Mouse (Mus musculus) CH12.LX (cell line): Measurements from ENCODE around the gene Mgp. TPM values are rescaled to one million over a fixed set of nuclear protein-coding genes. Genes with fewer than 3 reads are reported as not detected.

Experiments used
- DNase-seq: peaks from one replicate; pipeline ENCODE4 v3.0.0-alpha.2; 2013; ENCODE audit errors: extremely low read depth
- H3K27ac ChIP-seq: 2 replicates; pipeline ENCODE4 v1.5.1; 2012; ENCODE audit warnings: low read depth, mild to moderate bottlenecking, control low read depth, moderate library complexity; ENCODE audit not compliant: insufficient read depth
- H3K27me3 ChIP-seq: replicated peaks from 2 replicates; pipeline ENCODE3; 2012; ENCODE audit warnings: inconsistent platforms
- H3K36me3 ChIP-seq, 2 experiments: replicated peaks in 1 of 2; 2 replicates each; pipeline versions ENCODE3 to v1.6.1; 2012; ENCODE audit warnings: inconsistent platforms in 1 of 2, low read length in 1 of 2, mild to moderate bottlenecking in 1 of 2, mixed read lengths in 1 of 2, moderate library complexity in 1 of 2; ENCODE audit not compliant: control insufficient read depth in 1 of 2, insufficient read depth in 1 of 2
- H3K4me1 ChIP-seq, 2 experiments: 2 replicates each; pipeline ENCODE4 v1.6.1; 2012; ENCODE audit warnings: inconsistent platforms in 1 of 2, moderate library complexity in 1 of 2; ENCODE audit not compliant: insufficient read depth in 2 of 2, control insufficient read depth in 1 of 2
- H3K4me2 ChIP-seq: 2 replicates; pipeline ENCODE4 v1.6.1; 2012; ENCODE audit warnings: low read depth, mild to moderate bottlenecking, control low read depth; ENCODE audit not compliant: poor library complexity, insufficient read depth, severe bottlenecking
- H3K4me3 ChIP-seq, 3 experiments: fragments of 150-350 bp in 1 of 3; sonication (generic) in 1 of 3; replicated peaks in 1 of 3; 2 replicates each; pipeline versions ENCODE3 to v1.5.1; 2011 to 2012; ENCODE audit warnings: low read depth in 2 of 3, low read length in 2 of 3, mild to moderate bottlenecking in 2 of 3, moderate library complexity in 2 of 3, control low read depth in 1 of 3, improper control_type of control experiment in 1 of 3, inconsistent platforms in 1 of 3, mixed read lengths in 1 of 3; ENCODE audit not compliant: poor library complexity in 1 of 3
- H3K79me2 ChIP-seq: replicated peaks from 2 replicates; pipeline ENCODE4 v1.6.1; 2012; ENCODE audit warnings: mild to moderate bottlenecking, moderate library complexity; ENCODE audit not compliant: control insufficient read depth, poor library complexity, insufficient read depth, severe bottlenecking; ENCODE audit errors: extremely low read depth
- H3K9ac ChIP-seq: 2 replicates; pipeline ENCODE4 v1.6.1; 2012; ENCODE audit warnings: low read depth, mild to moderate bottlenecking, control low read depth, moderate library complexity; ENCODE audit not compliant: insufficient read depth
- H3K9me3 ChIP-seq: replicated peaks from 2 replicates; pipeline ENCODE3; 2012; ENCODE audit warnings: low read length, inconsistent platforms, mixed read lengths
- BHLHE40 ChIP-seq: IDR thresholded peaks from 2 replicates; pipeline ENCODE4 v1.6.1; 2011; ENCODE audit warnings: mild to moderate bottlenecking, low read depth, low read length, improper control_type of control experiment
- CHD1 ChIP-seq: IDR thresholded peaks from 2 replicates; pipeline ENCODE4 v1.6.1; 2012; ENCODE audit warnings: low read depth, low read length, improper control_type of control experiment, inconsistent platforms
- E2F4 ChIP-seq: IDR thresholded peaks from 2 replicates; pipeline ENCODE4 v1.6.1; 2011; ENCODE audit warnings: low read depth, low read length, improper control_type of control experiment; ENCODE audit not compliant: insufficient replicate concordance
- JUN ChIP-seq: IDR thresholded peaks from 2 replicates; pipeline ENCODE4 v1.6.1; 2011; ENCODE audit warnings: low read depth, mild to moderate bottlenecking, low read length, improper control_type of control experiment, moderate library complexity; ENCODE audit not compliant: insufficient read depth
- MAX ChIP-seq: IDR thresholded peaks from 2 replicates; pipeline ENCODE4 v1.6.1; 2011; ENCODE audit warnings: low read length, improper control_type of control experiment
- MAZ ChIP-seq: IDR thresholded peaks from 2 replicates; pipeline ENCODE4 v1.6.1; 2012; ENCODE audit warnings: low read depth, mild to moderate bottlenecking, inconsistent platforms, low read length, improper control_type of control experiment, moderate library complexity
- MEF2A ChIP-seq: IDR thresholded peaks from 2 replicates; pipeline ENCODE4 v1.6.1; 2014; ENCODE audit warnings: low read depth, mild to moderate bottlenecking, inconsistent platforms, low read length, improper control_type of control experiment, borderline replicate concordance
- MYC ChIP-seq: IDR thresholded peaks from 2 replicates; pipeline ENCODE4 v1.6.1; 2011; ENCODE audit warnings: low read depth, mild to moderate bottlenecking, improper control_type of control experiment, low read length
- NELFE ChIP-seq: IDR thresholded peaks from 2 replicates; pipeline ENCODE4 v1.6.1; 2011; ENCODE audit warnings: low read depth, low read length, improper control_type of control experiment
- NRF1 ChIP-seq: IDR thresholded peaks from 2 replicates; pipeline ENCODE4 v1.6.1; 2014; ENCODE audit warnings: low read depth, mild to moderate bottlenecking, inconsistent platforms, low read length, improper control_type of control experiment, moderate library complexity
- RCOR1 ChIP-seq: conservative IDR thresholded peaks from 2 replicates; pipeline ENCODE4 v1.6.1; 2012; ENCODE audit warnings: low read depth, mild to moderate bottlenecking, inconsistent platforms, low read length, improper control_type of control experiment
- UBTF ChIP-seq: IDR thresholded peaks from 2 replicates; pipeline ENCODE4 v1.6.1; 2012; ENCODE audit warnings: low read depth, mild to moderate bottlenecking, inconsistent platforms, low read length, improper control_type of control experiment, moderate library complexity
- USF1 ChIP-seq: IDR thresholded peaks from 2 replicates; pipeline ENCODE4 v1.6.1; 2014; ENCODE audit warnings: low read depth, mild to moderate bottlenecking, inconsistent platforms, low read length, improper control_type of control experiment
- ZKSCAN1 ChIP-seq: IDR thresholded peaks from 2 replicates; pipeline ENCODE4 v1.6.1; 2012; ENCODE audit warnings: low read depth, inconsistent platforms, low read length, improper control_type of control experiment, borderline replicate concordance
- ZMIZ1 ChIP-seq: IDR thresholded peaks from 2 replicates; pipeline ENCODE4 v1.6.1; 2012; ENCODE audit warnings: low read depth, mild to moderate bottlenecking, inconsistent platforms, low read length, improper control_type of control experiment
- dilution Hi-C: fragments of 300-500 bp; cut with MboI; formaldehyde crosslinking; loops from 2 replicates; pipeline ENCODE4 v1.14.3; 2020; ENCODE audit warnings: low sequenced_read_pairs; ENCODE audit not compliant: extremely low pct_unique_long_range_greater_than_20kb, extremely low pct_ligation_motif_present
- in situ Hi-C: fragments of 300-500 bp; cut with MboI; formaldehyde crosslinking; loops from 3 replicates; pipeline ENCODE4 v1.14.3; 2019; ENCODE audit warnings: low sequenced_read_pairs, low pct_ligation_motif_present, low pct_unique_long_range_greater_than_20kb, mixed read lengths
- polyA plus RNA-seq: library from polyadenylated mRNA; unstranded; fragments of >175 nt; gene quantifications from 2 replicates; pipeline ENCODE4 v1.2.1, GENCODE M21; 2012; ENCODE audit warnings: low read depth; ENCODE audit not compliant: insufficient read length
- total RNA-seq, 2 experiments: library from RNA; depleted of rRNA; stranded (reverse); fragments of 300-350 nt in 1 of 2; fragments of >200 nt in 1 of 2; gene quantifications; 2 replicates each; pipeline ENCODE4 v1.2.3; 2012 to 2014

Mgp gene
- total RNA-seq (2012; rRNA removed) (not detected in 2 replicates), total RNA-seq (2014; rRNA removed) (not detected in 2 replicates), polyA plus RNA-seq (not detected in 2 replicates)

DNA sequence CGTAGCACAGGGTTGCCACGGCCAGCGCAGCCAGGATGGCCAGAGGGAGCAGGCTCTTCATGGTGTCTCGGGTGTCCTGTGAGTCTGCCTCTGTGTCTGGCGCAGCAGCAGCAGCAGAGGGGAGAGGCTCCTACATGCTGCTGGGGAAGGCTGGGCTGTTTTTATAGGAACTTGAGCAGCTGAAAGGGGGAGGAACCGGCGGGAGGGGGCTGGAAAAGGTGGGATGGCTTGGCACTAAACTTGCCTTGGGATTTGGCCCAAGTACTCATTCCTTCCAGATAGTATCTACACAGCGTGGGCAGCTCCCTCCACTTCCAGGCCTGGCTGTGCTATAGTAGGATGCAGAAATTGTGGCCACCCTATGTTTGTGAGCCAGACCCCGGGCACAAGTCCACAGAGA lies at the start of gene Mgp:
TSS of gene Mgp (minus strand) at position 154 of the 400 bp plus-strand sequence.
- Histone ChIP-seq H3K9me3 (no peaks in the 10 kb centered on the region), H3K36me3 (peaks cover 0 to 23% of the 10 kb centered on the region in 2 experiments), H3K27me3 (no peaks in the 10 kb centered on the region), H3K27ac (no peak within 1 kb of the TSS), H3K9ac (no peak within 1 kb of the TSS), H3K4me1 (no peaks in the 10 kb centered on the region), H3K4me3 (no peak within 1 kb of the TSS), H3K4me2 (no peak within 1 kb of the TSS), H3K79me2 (no peaks in the 10 kb centered on the region)
- DNase-seq: no peak
- TF ChIP-seq CHD1: no peak
- no peak for TF ChIP-seq UBTF
- in situ Hi-C loops: no loop called here
- dilution Hi-C loops: no loop called here

DNA sequence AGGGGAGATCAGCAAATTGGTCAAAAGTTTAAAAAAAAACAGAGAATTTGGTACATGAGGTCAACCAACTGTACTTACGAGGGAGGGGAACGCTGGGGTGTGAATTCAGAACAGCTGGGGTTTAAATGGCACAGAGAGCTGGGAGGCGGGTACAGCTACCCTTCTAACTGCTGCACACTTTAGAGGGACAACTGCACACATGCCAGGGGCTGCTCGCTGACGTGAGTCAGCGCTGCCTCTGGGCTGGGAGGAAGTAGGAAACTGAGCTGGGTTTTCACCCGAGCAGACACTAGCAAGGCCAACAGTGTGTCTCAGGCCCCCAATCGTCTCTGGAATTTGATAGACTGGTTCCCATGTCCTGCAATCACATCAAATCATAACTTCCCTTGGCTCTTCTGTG lies 49.4 kb upstream of the Mgp start:
- Histone ChIP-seq H3K36me3 (peaks cover 68 to 88% of the 10 kb centered on the region in 2 experiments), H3K4me2 (no peak overlapping the region), H3K9me3 (no peaks in the 10 kb centered on the region), H3K27me3 (no peaks in the 10 kb centered on the region), H3K4me3 (no peak overlapping the region), H3K9ac (no peak overlapping the region), H3K79me2 (peaks cover 4% of the 10 kb centered on the region; the same call in 1 of the 2 replicates), H3K4me1 (peaks cover 0 to 30% of the 10 kb centered on the region in 2 experiments; a peak in 2 of 4 replicates), H3K27ac (0 out of 2 replicates have a peak overlapping the region, but pooled peaks have one; percentile 13)
- no peak for TF ChIP-seq MEF2A
- TF ChIP-seq BHLHE40: no peak
- no peak for TF ChIP-seq MAX
- no peak for TF ChIP-seq MAZ
- TF ChIP-seq E2F4: no peak
- no peak for TF ChIP-seq RCOR1
- no peak for TF ChIP-seq JUN
- no peak for TF ChIP-seq USF1
- TF ChIP-seq NRF1: no peak
- TF ChIP-seq ZKSCAN1: no peak
- TF ChIP-seq ZMIZ1: no peak
- no peak for TF ChIP-seq NELFE
- TF ChIP-seq MYC: no peak
- DNase-seq: no peak
- in situ Hi-C loops (no loop called here), dilution Hi-C loops (no loop called here)
